Mouse (Mus musculus) heart, postnatal 14 days (tissue): ENCODE results near the gene Amhr2. TPM values are rescaled to one million over a fixed set of nuclear protein-coding genes. Genes with fewer than 3 reads are reported as not detected.

Source experiments
- DNase-seq, 2 experiments: peaks; one replicate each; pipeline ENCODE4 v3.0.0; 2021 to 2022
- intact Hi-C: fragments of 180-260 bp; cut with DNase I; formaldehyde crosslinking; loops from one replicate; pipeline ENCODE4 v1.15.1; 2025
- total RNA-seq, 2 experiments: library from RNA; stranded (reverse); gene quantifications; 2 replicates each; pipeline ENCODE4 v1.2.3; 2021

The Amhr2 gene
- total RNA-seq, 2 experiments from 2014 or later = 0.66 to 1.0 TPM

GRCm38 (mm10) chr15:102421437-102421836 lies 23.7 kb upstream of the Amhr2 start:
- peak; percentile 30 to 65 for DNase-seq
- intact Hi-C loops = loop anchor here (5.0 kb wide), 1 partner anchor 79 kb away; no protein-coding TSS in a partner anchor

GRCm38 (mm10) chr15:102423602-102424240 lies 21.4 kb upstream of the Amhr2 start:
- no peak for DNase-seq
- intact Hi-C loops = loop anchor here (2.0 to 5.0 kb wide), 2 partner anchors 43 to 81 kb away; no protein-coding TSS in a partner anchor

GRCm38 (mm10) chr15:102424657-102425056 lies 20.5 kb upstream of the Amhr2 start:
- no peak for DNase-seq
- intact Hi-C loops = loop anchor here (5.0 kb wide), 1 partner anchor 82 kb away; no protein-coding TSS in a partner anchor

GRCm38 (mm10) chr15:102426963-102427362 lies 18.2 kb upstream of the Amhr2 start:
- intact Hi-C loops = loop anchor here (1.0 kb wide), 1 partner anchor 26 kb away; no protein-coding TSS in a partner anchor
- no peak for DNase-seq

- no peak for DNase-seq
- intact Hi-C loops = no loop called here
These were observed 13.1 kb upstream of the Amhr2 start for GRCm38 (mm10) chr15:102432046-102432445.

DNA sequence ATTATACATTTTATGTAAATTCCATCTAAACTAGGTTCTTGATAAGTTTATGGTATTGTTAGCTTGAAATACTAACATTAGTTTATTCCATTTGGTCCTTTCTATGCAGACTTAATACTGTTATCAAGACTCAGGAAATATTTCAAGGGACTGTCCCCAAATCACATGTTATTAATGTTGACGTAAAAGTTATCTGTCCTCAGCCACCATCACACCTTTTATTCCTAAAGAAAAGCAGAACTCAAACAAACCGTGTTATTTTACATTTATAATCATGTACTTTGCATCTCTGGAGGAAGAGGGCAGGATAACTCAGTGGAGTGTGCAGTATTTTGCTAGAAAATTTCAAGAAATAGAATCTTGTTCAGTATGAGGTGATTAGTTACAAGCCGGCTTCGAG lies 12.0 kb upstream of the Amhr2 start:
- intact Hi-C loops = no loop called here
- no peak for DNase-seq

DNA sequence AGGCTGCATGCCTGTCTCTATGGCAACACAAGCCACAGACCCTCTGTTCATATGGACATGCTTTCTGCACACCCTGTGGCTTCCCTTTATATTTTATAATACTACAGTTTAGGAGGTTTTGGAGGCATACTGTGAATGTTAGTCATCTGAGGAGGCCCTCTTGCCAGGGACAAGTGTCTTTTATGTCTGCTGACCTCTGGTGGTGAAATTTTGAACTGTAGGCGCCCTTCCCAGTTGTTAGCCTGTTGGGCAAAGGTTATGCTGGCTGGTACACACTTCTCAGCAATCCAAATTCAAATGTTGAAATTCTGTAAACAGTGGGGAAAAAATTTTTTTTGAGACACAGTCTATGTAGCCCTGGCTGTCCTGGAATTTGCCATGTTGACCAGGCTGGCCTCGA lies 2.7 kb upstream of the Amhr2 start:
- intact Hi-C loops = loop anchor here (5.0 kb wide), 1 partner anchor 60 kb away; no protein-coding TSS in a partner anchor

GRCm38 (mm10) chr15:102446448-102446847 lies 1.3 kb downstream of the Amhr2 start:
- intact Hi-C loops = no loop called here
- DNase-seq = no peak

More for the DNA sequence above, 2.7 kb upstream of the Amhr2 start:
- DNase-seq = peak; percentile 84 to 92

- no peak for DNase-seq
- intact Hi-C loops = no loop called here
These were observed 4.2 kb downstream of the Amhr2 start for GRCm38 (mm10) chr15:102449366-102449765.

DNA sequence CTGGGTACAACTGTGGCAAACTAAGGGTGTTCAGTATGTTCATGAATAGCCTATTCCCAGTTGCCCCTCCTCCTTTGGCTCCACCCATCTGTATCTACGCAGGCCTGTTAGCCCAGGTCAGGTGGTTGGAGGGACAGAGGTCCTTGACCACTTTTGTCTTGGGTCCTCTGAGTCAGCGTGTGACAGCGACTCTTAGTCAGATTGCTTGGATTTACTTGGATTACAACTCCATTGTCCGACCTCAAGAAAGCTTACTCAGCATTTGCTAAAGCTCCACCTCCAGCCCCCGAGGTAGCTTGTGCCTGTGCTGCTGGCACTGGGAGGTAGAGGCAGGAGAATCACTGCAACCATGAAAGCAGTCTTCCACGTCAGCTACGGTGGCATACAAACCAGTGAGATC lies 5.8 kb downstream of the Amhr2 start:
- no peak for DNase-seq
- intact Hi-C loops = no loop called here

GRCm38 (mm10) chr15:102451666-102452430 lies 6.7 kb downstream of the Amhr2 start:
- intact Hi-C loops = no loop called here
- DNase-seq = no peak

GRCm38 (mm10) chr15:102455993-102456392 lies 10.8 kb downstream of the Amhr2 start:
- intact Hi-C loops = no loop called here
- no peak for DNase-seq

- no peak for DNase-seq
- intact Hi-C loops = no loop called here
These were observed 13.0 kb downstream of the Amhr2 start for GRCm38 (mm10) chr15:102458050-102458736.

DNA sequence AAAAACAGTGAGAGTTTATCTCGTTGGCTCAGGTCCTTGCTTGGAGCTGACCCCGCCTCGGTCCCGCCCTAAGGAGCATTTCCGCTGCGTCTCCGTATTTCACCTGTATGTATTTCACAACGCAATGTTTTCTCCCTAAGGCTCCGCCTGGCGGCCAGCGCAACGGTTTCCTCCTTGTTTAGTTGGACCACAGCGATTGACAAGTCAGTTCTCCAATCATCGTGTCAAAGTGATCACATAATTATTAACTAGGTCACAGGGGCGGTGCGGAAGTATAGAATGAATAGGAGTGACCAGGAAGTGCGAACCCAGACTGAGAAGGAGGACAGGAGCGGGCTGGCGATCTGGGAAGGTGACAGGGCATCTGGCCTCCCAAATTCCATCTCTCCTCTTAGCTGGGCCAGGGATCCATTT lies 13.7 kb downstream of the Amhr2 start, which contains the start of gene Prr13:
TSS of gene Prr13 (plus strand) at position 125 of the 414 bp plus-strand sequence.
- intact Hi-C loops = no loop called here

GRCm38 (mm10) chr15:102459381-102459780 lies 14.2 kb downstream of the Amhr2 start:
- no peak for DNase-seq
- intact Hi-C loops = no loop called here

More for the DNA sequence above, 13.7 kb downstream of the Amhr2 start, which contains the start of gene Prr13:
- peak; percentile 84 to 88 for DNase-seq

DNA sequence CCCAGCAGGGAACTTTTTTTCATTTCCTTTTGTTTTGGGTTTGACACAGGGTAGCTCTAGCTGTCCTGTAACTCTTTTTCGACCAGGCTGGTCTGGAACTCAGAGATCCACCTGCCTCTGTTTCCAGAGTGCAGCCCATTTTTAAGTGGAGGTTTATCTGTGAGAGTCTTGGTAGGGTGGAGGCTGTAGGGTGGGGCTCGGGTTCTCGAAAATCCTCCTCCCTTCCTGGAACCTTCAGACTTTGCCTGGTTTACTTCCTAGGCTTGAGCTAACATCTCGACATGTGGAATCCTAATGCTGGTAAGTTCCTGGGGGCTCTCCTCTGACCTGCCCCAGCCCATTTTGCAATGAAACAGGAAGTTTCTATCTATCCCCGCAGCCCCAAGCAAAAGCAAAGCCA lies 14.7 kb downstream of the Amhr2 start:
- intact Hi-C loops = no loop called here
- DNase-seq = no peak

- intact Hi-C loops = no loop called here
- no peak for DNase-seq
These were observed 15.2 kb downstream of the Amhr2 start for GRCm38 (mm10) chr15:102460409-102460808.

DNA sequence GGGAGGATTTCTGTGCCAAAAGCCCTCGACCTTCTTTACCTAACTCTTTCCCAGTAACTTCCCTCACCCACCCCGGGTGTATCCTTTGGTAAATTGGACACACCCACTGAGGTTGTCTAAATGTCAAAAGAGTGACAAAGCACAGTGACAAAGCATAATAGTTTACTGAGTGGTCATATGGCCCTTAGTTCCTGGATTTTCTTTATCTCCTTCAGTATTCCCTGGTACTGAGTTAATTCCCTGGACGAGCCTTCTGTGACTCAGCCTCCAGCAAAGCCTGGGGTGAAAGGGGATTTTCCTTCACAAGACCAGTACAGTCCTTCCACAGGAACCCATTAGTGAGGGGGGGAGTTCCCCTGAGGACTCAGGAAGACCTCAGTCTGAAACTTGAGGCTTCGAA lies 15.8 kb downstream of the Amhr2 start:
- no peak for DNase-seq
- intact Hi-C loops = no loop called here

- intact Hi-C loops = no loop called here
- no peak for DNase-seq
These were observed 16.4 kb downstream of the Amhr2 start for GRCm38 (mm10) chr15:102461430-102462075.

GRCm38 (mm10) chr15:102463666-102464065 lies 18.5 kb downstream of the Amhr2 start:
- no peak for DNase-seq
- intact Hi-C loops = no loop called here
